Mouse (Mus musculus) liver (tissue): Measurements from ENCODE around the gene Snorc.
"Not testable (repeated sequence)": the region's sequence is repeated elsewhere in the genome, so short reads cannot be mapped to it uniquely, and the experiment has no call there.

Experiments
- DNase-seq: peaks from one replicate; pipeline ENCODE4 v3.0.0-alpha.2; 2020; ENCODE audit warnings: mixed read lengths

Gene Snorc

GRCm38 (mm10) chr1:87469971-87470370 is at the start of gene Snorc:
TSS of gene Snorc (plus strand) at chr1:87470271.
- not testable (repeated sequence) for DNase-seq

GRCm38 (mm10) chr1:87435125-87435524 is 34.9 kb upstream of the Snorc start:
- DNase-seq = no peak

DNA sequence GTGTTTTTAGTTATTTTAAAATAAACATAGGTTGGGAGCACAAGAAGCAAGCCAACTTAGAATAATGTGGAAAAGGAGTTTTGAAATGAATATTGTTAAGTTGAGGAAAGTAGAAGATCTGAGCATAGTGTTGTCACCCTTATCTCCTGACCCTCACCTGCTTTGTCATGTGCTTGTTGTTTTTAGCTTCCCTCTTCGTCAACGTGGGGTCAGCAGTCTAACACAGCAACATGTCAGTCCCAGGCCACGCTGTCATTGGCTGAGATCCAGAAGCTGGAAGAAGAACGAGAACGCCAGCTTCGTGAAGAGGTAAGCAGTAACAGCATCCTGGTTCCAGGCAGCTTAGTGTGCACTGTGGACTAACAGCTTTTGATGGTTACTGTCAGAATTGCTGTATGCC is 33.5 kb upstream of the Snorc start:
- DNase-seq = no peak

DNA sequence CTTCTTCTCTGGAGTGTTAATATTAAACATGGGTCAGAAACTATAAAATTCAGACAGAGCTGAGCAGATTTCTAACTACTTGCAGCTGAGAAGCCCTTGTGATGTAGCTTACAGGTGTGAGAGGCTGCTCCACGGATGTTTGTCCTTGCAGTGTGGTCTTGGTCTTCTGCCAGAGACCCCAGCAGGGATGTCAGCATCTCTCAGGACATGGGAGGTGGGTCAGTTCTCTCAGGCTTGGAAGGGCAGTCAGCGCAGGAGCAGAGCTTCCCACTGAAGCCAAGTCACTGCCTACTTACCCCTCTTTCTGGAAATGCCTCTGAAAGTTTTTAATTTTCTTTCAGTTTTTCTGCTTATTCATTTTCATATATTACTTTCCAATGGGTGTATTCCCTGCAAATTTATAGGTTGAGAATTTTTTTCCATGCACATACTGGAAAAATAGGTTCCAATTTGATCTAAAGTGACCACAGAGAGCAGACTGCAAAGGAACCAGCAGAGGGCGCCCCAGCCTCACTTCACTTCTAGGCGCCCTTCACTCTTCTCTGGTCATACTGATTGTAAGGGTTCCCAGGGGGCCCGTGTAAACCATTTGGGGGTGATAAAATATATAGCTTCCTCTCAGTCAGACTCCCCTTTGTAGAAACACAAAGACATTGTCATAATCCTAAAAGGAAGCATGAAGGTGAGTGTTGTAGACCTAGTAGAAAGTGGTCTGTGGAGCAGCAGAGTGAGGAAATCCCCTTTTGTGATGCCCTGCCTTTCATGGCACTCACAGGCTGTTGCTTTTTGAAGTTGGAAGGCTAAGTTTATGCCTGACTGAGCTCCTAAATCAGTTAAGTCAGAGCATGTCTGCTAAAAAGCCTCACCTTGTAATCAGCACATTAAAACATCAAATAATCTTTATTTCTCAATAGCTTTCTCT is 22.6 kb upstream of the Snorc start:
- DNase-seq = peak; percentile 60

GRCm38 (mm10) chr1:87449432-87449831 is 20.6 kb upstream of the Snorc start:
- DNase-seq = no peak

DNA sequence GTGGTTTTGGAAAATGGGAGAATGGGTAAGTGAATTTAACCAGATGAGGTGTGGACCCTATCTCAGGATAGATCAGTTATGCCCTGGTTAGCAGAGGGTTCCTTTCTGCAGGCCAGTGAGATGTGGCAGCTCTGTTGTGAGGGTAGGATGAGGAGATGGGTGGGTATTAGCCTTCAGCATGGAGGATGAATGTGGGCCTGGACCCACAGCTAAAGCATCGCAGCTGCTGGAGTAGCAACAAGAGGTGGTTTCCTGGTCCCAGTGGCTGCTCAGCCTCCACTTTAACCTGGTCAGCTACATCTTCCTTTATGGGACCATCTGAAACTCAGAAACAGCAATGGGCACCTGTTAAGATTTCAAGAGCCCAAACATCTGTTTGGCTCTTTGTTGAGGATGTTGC is 13.6 kb upstream of the Snorc start:
- DNase-seq = no peak

DNA sequence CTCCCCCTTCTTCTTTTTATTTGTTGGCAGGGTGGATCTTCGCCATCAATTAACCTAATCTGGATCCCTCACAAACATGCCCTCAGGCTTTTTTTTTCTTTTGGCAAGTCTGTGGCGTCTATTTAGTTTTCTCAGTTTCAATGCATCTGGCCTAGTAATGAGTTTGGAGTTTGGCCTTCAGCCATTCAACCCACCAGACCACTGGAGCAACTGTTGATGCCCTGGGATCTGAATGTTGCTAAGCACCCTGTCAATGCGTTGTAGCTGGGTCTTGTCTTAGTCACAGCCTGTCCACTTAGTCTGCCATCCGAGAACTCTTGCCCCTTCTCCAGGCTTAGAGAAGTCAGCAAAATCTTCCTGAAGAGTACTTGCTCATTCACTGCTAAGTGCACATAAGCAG is 12.0 kb upstream of the Snorc start:
- no peak for DNase-seq

- not testable (repeated sequence) for DNase-seq
These were observed 10.2 kb upstream of the Snorc start for GRCm38 (mm10) chr1:87459856-87460255.

DNA sequence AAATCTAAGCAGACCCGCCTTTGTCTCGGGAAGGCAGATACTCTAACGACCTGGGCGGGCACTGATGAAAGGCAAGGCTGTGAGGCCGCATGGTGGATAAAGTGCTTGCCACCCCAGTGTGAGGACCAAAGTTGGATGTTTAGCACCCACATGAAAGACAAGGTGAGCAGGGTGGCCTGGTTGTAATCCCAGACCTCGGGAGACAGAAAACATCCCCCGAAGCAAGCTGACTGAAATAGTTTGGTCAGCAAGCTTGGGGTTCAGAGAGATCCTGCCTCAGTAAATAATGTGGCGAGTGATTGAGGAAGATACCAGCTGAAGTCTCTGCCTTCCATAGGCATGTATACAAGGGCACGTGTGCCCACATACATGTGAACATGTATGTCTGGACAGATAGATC is 2.6 kb upstream of the Snorc start:
- DNase-seq = no peak

DNA sequence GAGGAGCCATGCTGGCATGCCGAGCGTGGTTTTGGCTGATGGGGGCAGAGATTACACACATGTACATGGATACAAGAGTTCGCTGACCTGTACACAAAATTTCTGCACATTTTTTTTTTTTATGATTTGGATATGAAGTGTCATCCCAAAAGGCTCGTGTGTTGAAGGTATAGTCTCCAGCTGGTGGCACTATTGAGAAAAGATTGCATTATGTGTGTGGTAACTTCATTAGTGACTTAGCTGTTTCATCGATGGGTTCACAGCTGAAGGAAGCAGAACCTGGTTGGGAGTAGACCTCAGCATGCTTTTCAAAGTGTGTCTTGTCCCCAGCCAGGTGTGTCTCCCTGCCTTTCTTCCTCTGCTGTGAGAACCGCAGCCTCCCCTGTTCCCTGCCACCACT is 1.8 kb upstream of the Snorc start:
- DNase-seq = no peak

GRCm38 (mm10) chr1:87471914-87472313 is 1.8 kb downstream of the Snorc start:
- DNase-seq = no peak

- DNase-seq = no peak
These were observed 2.5 kb downstream of the Snorc start for GRCm38 (mm10) chr1:87472576-87472975.

DNA sequence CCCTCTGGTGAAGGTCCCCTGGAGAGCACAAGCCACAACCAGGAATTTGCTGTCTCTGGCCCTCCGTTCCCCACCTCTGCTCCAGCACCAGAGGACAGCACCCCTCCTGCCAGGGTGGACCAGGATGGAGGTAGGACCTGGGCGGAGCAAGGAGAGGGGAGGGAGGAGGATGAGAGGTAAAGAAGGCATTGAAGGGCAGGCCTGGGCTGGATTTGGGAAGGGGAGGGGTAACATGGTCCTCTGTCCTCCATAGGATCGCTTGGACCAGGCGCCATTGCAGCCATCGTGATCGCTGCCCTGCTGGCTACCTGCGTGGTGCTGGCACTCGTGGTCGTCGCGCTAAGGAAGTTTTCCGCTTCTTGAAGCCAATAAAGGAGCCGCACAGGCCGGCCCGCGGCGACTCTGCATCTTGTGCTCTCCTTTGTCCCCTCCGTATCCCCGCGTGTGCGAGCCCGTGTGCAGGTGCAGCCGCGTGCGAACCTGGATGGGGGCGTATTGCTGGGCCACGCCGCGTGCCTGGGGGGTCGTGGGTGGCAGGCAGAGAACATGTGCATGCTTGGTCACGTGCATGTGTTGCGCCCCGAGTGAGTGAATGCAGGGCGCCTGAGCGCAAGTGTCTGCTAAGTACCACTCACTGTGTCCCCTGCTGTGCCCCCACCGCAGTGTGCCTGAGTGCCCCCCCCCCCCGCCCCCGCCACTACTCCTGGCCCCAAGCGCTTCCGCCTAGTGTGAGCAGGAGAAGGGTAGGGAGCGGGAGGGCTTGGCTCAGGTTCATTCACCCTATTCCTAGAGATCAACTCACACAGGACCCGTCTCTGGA is 5.2 kb downstream of the Snorc start:
- DNase-seq = no peak

GRCm38 (mm10) chr1:87482546-87482945 is 12.5 kb downstream of the Snorc start:
- no peak for DNase-seq

DNA sequence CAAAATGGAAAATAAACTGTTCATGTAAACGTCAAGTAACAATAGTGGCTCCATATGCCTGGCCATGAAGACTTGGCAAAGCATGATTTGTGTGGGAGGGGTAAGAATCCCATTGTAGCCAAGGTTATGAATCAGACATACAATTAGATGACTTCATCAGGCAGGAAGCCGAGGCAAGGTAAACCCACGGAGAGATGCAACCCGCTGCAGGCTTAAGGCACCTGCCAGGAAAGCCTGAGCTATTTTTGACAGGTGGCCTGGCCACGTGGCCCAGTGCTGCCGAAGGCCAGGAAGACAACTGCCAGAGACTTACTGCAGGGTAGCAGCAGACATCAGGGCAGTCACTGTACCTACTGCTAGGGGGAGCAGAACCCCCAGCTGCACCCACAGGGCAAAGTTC is 16.3 kb downstream of the Snorc start:
- DNase-seq = no peak

DNA sequence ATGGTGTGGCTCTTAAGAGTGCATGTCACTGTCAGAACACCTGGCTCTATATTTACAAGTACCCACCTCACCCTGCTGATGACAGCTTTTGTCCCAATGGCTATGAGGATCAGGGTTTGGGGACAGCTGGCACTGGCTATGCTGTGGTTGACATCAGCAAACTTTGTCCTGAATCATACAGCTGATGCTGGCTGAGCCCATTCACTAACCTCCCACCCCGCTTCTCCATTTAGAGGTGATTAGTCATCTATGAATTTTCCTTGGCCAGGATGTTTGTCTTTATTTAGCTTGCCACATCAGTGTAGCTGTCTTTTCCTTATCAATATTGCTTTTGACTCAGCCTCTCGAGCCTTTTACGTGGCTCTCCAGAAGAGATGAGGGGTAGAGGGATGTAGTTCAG is 22.2 kb downstream of the Snorc start:
- DNase-seq = no peak

GRCm38 (mm10) chr1:87493542-87493941 is 23.5 kb downstream of the Snorc start:
- no peak for DNase-seq

- DNase-seq = no peak
These were observed 35.5 kb downstream of the Snorc start for GRCm38 (mm10) chr1:87505524-87505923.

DNA sequence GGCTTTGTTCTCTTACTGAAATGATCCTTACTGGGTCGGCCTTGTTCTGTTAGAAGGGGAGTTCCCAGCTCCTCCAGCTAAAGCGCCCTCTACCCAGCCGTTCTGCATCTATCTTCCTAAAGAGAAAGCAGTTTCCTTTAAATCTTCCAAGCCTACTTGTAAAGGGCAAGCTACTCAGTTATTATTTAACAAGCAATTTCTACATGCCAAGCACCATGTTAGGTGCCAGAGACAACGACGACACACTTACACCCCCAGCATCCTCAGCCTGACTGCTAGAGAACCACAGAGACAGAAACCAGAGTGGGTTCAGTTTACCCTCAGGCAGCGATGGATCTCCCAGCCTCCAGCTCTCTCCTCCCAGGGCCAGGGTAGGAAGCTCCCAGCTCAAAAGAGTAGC is 37.8 kb downstream of the Snorc start:
- DNase-seq = no peak

- no peak for DNase-seq
These were observed 38.8 kb downstream of the Snorc start for GRCm38 (mm10) chr1:87508591-87509560.

- no peak for DNase-seq
These were observed 39.6 kb downstream of the Snorc start, which contains the start of gene Neu2 for GRCm38 (mm10) chr1:87509561-87510165. TSS of gene Neu2 (plus strand) at chr1:87509889.

- peak; percentile 38 for DNase-seq
These were observed 40.2 kb downstream of the Snorc start for GRCm38 (mm10) chr1:87510166-87510691.
